In genomic region chr6:15792680-15793601, GRCm38 (mm10) we compare ENCODE assay signal across 9 mouse cellular contexts.
DNase-seq lines count a peak whose midpoint lies in the region; ATAC-seq and TF ChIP-seq lines count a peak whose summit lies in the region.
"Had no signal": no experiment of that assay in that cellular context is flagged by ENCODE, and none has a peak within 500 bp of the region (broad histone marks: within the 10 kb centered on the region; RNA-seq: fewer than 3 reads in every experiment).

No protein-coding gene starts in this region.

- H3K27me3 ChIP-seq in lung, postnatal 0 days (replicated peaks; ENCODE audit: insufficient read depth, low read length), result no peaks in the 10 kb centered on the region
- no peaks in the 10 kb centered on the region for H3K27me3 ChIP-seq in heart, embryonic 15.5 days
- H3K27me3 ChIP-seq in forebrain, embryonic 14.5 days (replicated peaks; ENCODE audit: control insufficient read depth, insufficient read depth, low read length), result no peaks in the 10 kb centered on the region
- no peaks in the 10 kb centered on the region for H3K27me3 ChIP-seq in midbrain, postnatal 0 days (ENCODE audit: insufficient read depth, low read length)
- H3K27me3 ChIP-seq: limb, embryonic 12.5 days had no signal

- no peak overlapping the region for H3K9ac ChIP-seq in lung, postnatal 0 days (replicated peaks; ENCODE audit: low read depth)
- H3K9ac ChIP-seq in heart, embryonic 15.5 days, result no peak overlapping the region
- H3K9ac ChIP-seq in forebrain, embryonic 14.5 days (ENCODE audit: low read length), result no peak overlapping the region
- no peak overlapping the region for H3K9ac ChIP-seq in midbrain, postnatal 0 days (replicated peaks; ENCODE audit: low read length, poor library complexity, severe bottlenecking)
- H3K9ac ChIP-seq: limb, embryonic 12.5 days had no signal

- TF ChIP-seq EP300 in lung, postnatal 0 days (IDR thresholded peaks at IDR 0.05), result no peak

- 50% methylated on average over 12 of the region's 12 CpGs for WGBS in lung, postnatal 0 days
- 62% methylated on average over 12 of the region's 12 CpGs for WGBS in heart, embryonic 15.5 days
- WGBS in forebrain, embryonic 14.5 days, result 70% methylated on average over 12 of the region's 12 CpGs
- WGBS in midbrain, postnatal 0 days, result 78% methylated on average over 12 of the region's 12 CpGs

- 0 out of 2 replicates have a peak overlapping the region, but pooled peaks have one; percentile 39 for H3K27ac ChIP-seq in lung, postnatal 0 days (ENCODE audit: low read length)
- peak overlapping the region; percentile 75 for H3K27ac ChIP-seq in brown adipose tissue, adult 24 weeks (replicated peaks; ENCODE audit: low read depth, low read length)
- peak overlapping the region; percentile 56 for H3K27ac ChIP-seq in heart, embryonic 15.5 days
- H3K27ac ChIP-seq in forebrain, embryonic 14.5 days (ENCODE audit: low read depth, low read length), result no peak overlapping the region
- no peak overlapping the region for H3K27ac ChIP-seq in midbrain, postnatal 0 days (ENCODE audit: low read depth, low read length)
- H3K27ac ChIP-seq: limb, embryonic 12.5 days had no signal

- no peaks in the 10 kb centered on the region for H3K9me3 ChIP-seq in lung, postnatal 0 days (ENCODE audit: low read length)
- no peaks in the 10 kb centered on the region for H3K9me3 ChIP-seq in heart, embryonic 15.5 days (replicated peaks)
- H3K9me3 ChIP-seq in forebrain, embryonic 14.5 days (replicated peaks; ENCODE audit: control insufficient read depth, low read length), result no peaks in the 10 kb centered on the region
- no peaks in the 10 kb centered on the region for H3K9me3 ChIP-seq in midbrain, postnatal 0 days (ENCODE audit: low read length)
- H3K9me3 ChIP-seq: limb, embryonic 12.5 days had no signal

- no peak for ATAC-seq in lung, postnatal 0 days
- no peak for ATAC-seq in heart, embryonic 15.5 days (replicated peaks; ENCODE audit: insufficient number of reproducible peaks, insufficient read depth, low FRiP score, low read depth)
- peak; percentile 63 for ATAC-seq in neutrophil, adult 5-6 weeks (ENCODE audit: extremely low read depth, insufficient number of reproducible peaks, low FRiP score, poor library complexity, severe bottlenecking)
- no peak for ATAC-seq in forebrain, embryonic 14.5 days
- no peak for ATAC-seq in midbrain, postnatal 0 days (ENCODE audit: low FRiP score)

- no peak for TF ChIP-seq CTCF in lung, postnatal 0 days (IDR thresholded peaks at IDR 0.05)
- TF ChIP-seq CTCF in midbrain, postnatal 0 days (IDR thresholded peaks at IDR 0.05), result no peak

- H3K4me3 ChIP-seq in lung, postnatal 0 days (ENCODE audit: low read depth, low read length), result peak overlapping the region; percentile 19; the same call in 1 of the 2 replicates
- H3K4me3 ChIP-seq in brown adipose tissue, adult 24 weeks (ENCODE audit: insufficient read depth, low read depth, low read length), result peak overlapping the region; percentile 49; the same call in 1 of the 2 replicates
- no peak overlapping the region for H3K4me3 ChIP-seq in heart, embryonic 15.5 days
- H3K4me3 ChIP-seq in forebrain, embryonic 14.5 days (ENCODE audit: low read depth, low read length), result no peak overlapping the region
- H3K4me3 ChIP-seq in midbrain, postnatal 0 days (ENCODE audit: low read depth, low read length), result no peak overlapping the region
- H3K4me3 ChIP-seq: limb, embryonic 12.5 days had no signal

- peak overlapping the region; percentile 31 for H3K4me2 ChIP-seq in lung, postnatal 0 days (replicated peaks; ENCODE audit: low read depth, low read length)
- peak overlapping the region; percentile 42 for H3K4me2 ChIP-seq in heart, embryonic 15.5 days
- H3K4me2 ChIP-seq in forebrain, embryonic 14.5 days (ENCODE audit: low read length), result no peak overlapping the region
- H3K4me2 ChIP-seq in midbrain, postnatal 0 days (ENCODE audit: low read depth, low read length, poor library complexity, severe bottlenecking), result no peak overlapping the region
- H3K4me2 ChIP-seq: limb, embryonic 12.5 days had no signal

- no peaks in the 10 kb centered on the region for H3K36me3 ChIP-seq in lung, postnatal 0 days (ENCODE audit: insufficient read depth, low read length)
- H3K36me3 ChIP-seq in heart, embryonic 15.5 days, result no peaks in the 10 kb centered on the region
- no peaks in the 10 kb centered on the region for H3K36me3 ChIP-seq in forebrain, embryonic 14.5 days (ENCODE audit: control insufficient read depth, insufficient read depth, low read length)
- no peaks in the 10 kb centered on the region for H3K36me3 ChIP-seq in midbrain, postnatal 0 days (ENCODE audit: insufficient read depth, low read length)
- H3K36me3 ChIP-seq: limb, embryonic 12.5 days had no signal

- no peak for DNase-seq in lung, postnatal 0 days (ENCODE audit: low spot score)
- no peak for DNase-seq in lung, postnatal 36 days
- DNase-seq in forebrain, embryonic 14.5 days (ENCODE audit: low spot score), result no peak
- no peak for DNase-seq in layer of hippocampus, postnatal 25 days (ENCODE audit: extremely low spot score in 1 of 2, low spot score in 1 of 2)
- DNase-seq in midbrain, postnatal 0 days (ENCODE audit: low spot score), result no peak

- H3K4me1 ChIP-seq in lung, postnatal 0 days (ENCODE audit: insufficient read depth, low read depth, low read length), result peaks cover 9% of the 10 kb centered on the region
- peaks cover 23% of the 10 kb centered on the region for H3K4me1 ChIP-seq in brown adipose tissue, adult 24 weeks (ENCODE audit: control insufficient read depth, insufficient read depth, insufficient read length, low read length)
- peaks cover 16% of the 10 kb centered on the region for H3K4me1 ChIP-seq in heart, embryonic 15.5 days (replicated peaks)
- H3K4me1 ChIP-seq in forebrain, embryonic 14.5 days (ENCODE audit: control insufficient read depth, insufficient read depth, low read length), result peaks cover 9% of the 10 kb centered on the region
- no peaks in the 10 kb centered on the region for H3K4me1 ChIP-seq in midbrain, postnatal 0 days (ENCODE audit: insufficient read depth, low read length)

Comparison
In these comparisons a context has a peak if more than half of its experiments do, and no peak if none do; other contexts are left out.
1. H3K27ac ChIP-seq: peak in lung, postnatal 0 days (single experiment), brown adipose tissue, adult 24 weeks (single experiment) and heart, embryonic 15.5 days (single experiment); none in forebrain, embryonic 14.5 days (single experiment) and midbrain, postnatal 0 days (single experiment).
2. H3K4me2 ChIP-seq: peak in lung, postnatal 0 days (single experiment) and heart, embryonic 15.5 days (single experiment); none in forebrain, embryonic 14.5 days (single experiment) and midbrain, postnatal 0 days (single experiment).
3. H3K4me3 ChIP-seq: peak in lung, postnatal 0 days (single experiment) and brown adipose tissue, adult 24 weeks (single experiment); none in heart, embryonic 15.5 days (single experiment), forebrain, embryonic 14.5 days (single experiment) and midbrain, postnatal 0 days (single experiment).